Mouse (Mus musculus) liver, adult 2 months (tissue): ENCODE measurements around the gene Atxn1.

ENCODE experiments used
- CTCF ChIP-seq: fragments of 200-500 bp; IDR thresholded peaks from 2 replicates; pipeline ENCODE4 v1.5.1; 2011; ENCODE audit warnings: low read depth, low read length, control low read depth
- POLR2A ChIP-seq: fragments of 200-500 bp; IDR thresholded peaks from 2 replicates; pipeline ENCODE4 v1.6.1; 2011; ENCODE audit warnings: low read length, control low read depth; ENCODE audit not compliant: insufficient read depth; ENCODE audit errors: extremely low read depth

- TF ChIP-seq CTCF (no peak), POLR2A (no peak)
Observed at GRCm38 (mm10) chr13:45827046-45827596, 137.7 kb downstream of the Atxn1 start.
